Mouse (Mus musculus): Measurements from ENCODE around the gene Tbc1d8. TPM values are rescaled to one million over a fixed set of nuclear protein-coding genes. Genes with fewer than 3 reads are reported as not detected.

Gene Tbc1d8
- total RNA-seq, 4 experiments from 2014 or later = 6.8 to 15.1 (median 11.5) TPM

GRCm38 (mm10) chr1:39393217-39393867 lies 85.2 kb downstream of the Tbc1d8 start:
- DNase-seq = no peak

GRCm38 (mm10) chr1:39392189-39392588 lies 86.4 kb downstream of the Tbc1d8 start:
- peak; percentile 46 for DNase-seq

DNA sequence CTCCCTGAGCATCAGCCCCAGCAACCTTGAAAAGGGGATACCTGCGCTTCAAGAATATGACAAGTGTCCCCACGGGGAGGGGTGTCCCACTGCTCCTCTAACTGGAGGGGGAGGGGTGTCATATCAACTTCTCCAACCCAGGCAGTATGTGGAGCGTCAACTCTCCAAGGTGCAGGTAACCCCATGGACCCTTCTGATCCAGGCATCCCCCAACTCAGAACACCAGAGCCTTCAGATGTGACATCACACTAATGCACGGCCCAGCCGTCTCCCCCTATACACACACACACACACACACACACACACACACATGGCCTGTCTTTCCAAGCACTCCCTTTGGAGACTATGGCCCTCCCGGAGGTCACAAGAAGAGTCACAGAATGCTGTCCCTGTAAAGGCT lies 86.9 kb downstream of the Tbc1d8 start:
- no peak for DNase-seq

DNA sequence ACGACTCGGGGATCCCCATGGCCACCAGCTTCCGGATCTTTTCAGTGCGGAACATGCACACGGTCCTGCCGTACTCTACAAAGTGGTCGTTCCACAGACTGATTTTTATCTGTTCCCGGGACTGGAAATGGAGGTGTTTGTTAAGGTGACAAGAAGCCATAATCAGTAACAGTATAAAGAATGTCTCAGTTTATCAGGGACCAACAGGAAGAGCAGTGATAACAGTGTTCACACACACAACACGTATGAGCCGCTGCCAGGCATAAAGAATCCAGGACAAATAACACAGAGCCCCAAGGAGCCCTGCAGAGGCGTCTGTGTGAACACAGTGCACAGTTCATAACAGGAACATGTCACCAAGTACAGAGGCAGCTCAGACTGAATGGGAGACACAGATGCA lies 89.2 kb downstream of the Tbc1d8 start:
- DNase-seq = no peak

DNA sequence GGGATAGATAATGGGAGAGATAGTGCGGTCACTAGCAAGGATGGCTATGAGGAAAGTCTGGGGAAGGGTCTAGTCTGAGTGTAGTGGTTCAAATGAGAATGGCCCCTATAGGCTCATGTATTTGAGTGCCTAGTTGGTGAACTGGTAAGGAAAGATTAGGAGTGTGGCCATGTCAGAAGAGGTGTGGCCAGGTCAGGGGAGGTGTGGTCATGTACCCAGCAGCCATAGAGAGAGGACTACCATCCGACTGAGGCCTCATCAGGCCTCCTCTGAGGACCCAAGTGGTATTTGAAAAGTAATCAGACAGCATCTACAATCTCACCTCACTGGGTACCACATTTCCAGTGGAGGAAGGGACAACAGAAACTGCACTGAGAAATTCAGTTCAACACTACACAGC lies 90.4 kb downstream of the Tbc1d8 start:
- no peak for DNase-seq

- DNase-seq = no peak
Observed at GRCm38 (mm10) chr1:39387497-39387896, 91.1 kb downstream of the Tbc1d8 start.

GRCm38 (mm10) chr1:39386456-39386855 lies 92.1 kb downstream of the Tbc1d8 start:
- no peak for DNase-seq

DNA sequence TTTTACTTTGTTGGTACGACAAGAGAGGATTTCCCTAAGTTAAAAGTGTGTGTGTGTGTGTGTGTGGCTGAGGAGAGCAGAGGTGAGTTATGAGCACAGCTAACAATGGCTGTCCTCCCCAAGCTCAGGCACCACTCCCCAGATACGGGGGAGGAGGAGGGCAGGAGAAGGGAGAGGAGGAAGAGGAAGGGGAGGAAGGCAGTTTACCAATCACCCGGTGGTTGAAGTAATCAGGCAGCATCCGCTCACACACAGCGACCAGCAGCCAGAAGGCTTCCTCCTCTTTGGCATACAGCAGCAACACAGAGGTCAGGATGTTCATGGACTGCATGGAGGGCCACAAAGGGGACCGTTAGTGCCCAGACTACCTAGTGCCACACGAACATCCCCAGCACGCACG lies 93.6 kb downstream of the Tbc1d8 start:
- DNase-seq = no peak

DNA sequence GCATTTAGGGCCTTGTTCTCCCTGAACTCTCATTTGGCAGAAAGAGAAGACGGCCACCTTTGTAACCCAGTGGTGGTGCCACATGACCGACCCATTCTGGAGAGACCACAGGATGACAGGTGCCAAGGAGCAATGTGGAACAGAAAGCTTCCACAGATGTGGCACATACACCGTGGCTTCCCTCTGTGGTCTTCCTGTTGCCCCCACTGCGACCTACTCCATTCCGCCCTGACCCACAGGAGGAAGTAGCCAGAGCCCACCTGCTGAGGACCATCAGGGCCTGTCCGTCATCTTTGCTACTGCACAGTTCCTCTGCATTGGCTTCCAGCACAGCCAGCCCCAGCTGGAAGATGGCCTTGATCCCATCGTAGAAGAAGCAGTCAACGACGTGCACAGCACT lies 97.5 kb downstream of the Tbc1d8 start:
- DNase-seq = no peak

- no peak for DNase-seq
Observed at GRCm38 (mm10) chr1:39379021-39379420, 99.5 kb downstream of the Tbc1d8 start.

DNA sequence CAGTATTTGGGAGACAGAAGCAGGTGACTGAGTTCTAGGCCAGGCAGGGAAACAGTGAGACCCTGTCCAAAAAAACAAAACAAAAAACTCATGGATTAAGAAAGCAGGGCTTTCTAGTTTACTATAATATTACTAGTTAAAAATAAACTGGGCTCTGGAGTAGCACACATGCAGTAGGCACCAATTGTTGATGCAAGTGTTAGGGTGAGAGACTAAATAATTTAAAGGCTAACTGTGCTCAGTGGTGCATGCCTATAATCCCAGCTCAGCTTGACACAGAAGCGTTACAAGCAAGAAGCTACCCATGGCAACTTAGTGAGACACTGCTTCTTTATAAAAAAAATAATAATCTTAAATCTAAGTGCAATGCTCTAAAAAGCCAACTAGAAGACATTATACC lies 100.0 kb downstream of the Tbc1d8 start:
- no peak for DNase-seq

DNA sequence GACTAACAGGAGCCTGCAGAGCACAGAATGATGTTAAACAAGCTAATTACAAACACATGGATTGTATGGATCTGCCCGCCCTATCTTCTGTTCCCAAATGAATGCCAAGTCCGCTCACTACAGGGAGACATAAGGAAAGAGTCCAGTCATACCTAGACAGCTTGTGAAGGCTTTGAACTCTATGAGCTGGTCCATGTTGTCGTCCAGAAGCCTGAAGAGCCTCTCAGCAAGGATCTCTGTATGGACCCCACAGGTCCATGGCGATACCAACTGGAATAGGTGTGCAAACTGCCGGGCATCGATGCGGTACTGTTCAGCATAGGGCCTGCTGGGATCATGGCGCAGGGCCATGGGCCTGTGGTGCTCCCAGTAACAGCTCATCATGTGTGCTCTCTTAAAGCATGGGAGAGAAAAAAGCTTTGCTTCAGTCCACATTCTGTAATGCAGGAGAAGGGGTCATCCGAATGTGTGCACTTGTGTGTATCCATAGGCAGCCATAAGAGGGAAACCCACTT lies 101.8 kb downstream of the Tbc1d8 start:
- no peak for DNase-seq

- DNase-seq = no peak
Observed at GRCm38 (mm10) chr1:39376121-39376520, 102.4 kb downstream of the Tbc1d8 start.

GRCm38 (mm10) chr1:39374231-39374809 lies 104.2 kb downstream of the Tbc1d8 start:
- DNase-seq = no peak

DNA sequence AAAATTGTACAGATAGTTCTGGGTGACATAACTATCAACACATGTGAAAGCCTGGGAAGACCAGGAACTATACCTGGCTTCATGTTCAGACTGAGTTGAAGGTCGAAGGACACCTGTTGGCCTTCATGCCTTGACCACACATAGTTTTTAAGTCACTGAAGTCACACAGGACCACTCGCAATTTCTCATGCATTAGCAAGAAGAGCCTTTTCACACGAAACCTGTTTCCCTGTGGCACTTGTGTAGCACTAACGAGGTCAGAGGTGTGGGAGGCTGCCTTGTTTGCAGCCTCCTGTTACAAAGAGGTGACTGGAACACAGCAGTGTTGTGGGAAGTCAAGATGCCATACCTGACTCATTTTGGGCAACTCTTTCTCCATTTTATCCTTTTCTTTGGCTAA lies 105.2 kb downstream of the Tbc1d8 start:
- no peak for DNase-seq

- DNase-seq = no peak
Observed at GRCm38 (mm10) chr1:39372220-39372843, 106.2 kb downstream of the Tbc1d8 start.

GRCm38 (mm10) chr1:39370431-39370830 lies 108.1 kb downstream of the Tbc1d8 start:
- DNase-seq = no peak

- DNase-seq = no peak
Observed at GRCm38 (mm10) chr1:39368267-39368841, 110.2 kb downstream of the Tbc1d8 start.

DNA sequence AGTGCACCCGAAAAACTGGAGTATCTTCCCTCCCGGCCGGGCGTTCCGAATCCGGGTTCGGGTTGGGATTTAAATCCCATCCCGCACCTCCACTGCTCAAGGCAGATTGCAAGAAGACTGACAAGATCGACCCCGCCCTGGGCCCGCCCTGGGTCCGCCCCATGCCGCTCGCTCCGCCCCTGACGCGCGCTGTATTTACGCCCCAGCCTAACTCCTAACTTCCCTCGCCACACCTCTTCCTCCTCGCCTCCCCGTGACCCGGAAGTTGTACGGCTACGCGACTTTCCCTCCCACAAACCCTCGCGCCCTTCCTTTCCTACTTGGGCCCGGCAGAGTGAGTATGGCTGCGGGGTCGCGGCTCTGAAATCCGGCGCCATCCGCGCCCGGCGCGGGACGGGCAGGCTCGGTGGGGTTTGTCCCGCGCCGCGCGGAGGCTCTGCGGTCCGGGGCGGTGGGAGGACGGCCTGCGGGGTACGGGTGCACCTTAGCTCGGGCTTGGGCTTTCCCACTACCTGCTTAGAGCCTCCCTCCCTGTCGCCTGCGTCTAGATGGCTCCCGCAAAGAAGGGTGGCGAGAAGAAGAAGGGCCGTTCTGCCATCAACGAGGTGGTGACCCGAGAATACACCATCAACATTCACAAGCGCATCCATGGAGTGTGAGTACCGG lies 110.8 kb downstream of the Tbc1d8 start, which contains the start of gene Rpl31:
Gene Rpl31 (plus strand): TSS at position 242 of the 666 bp plus-strand sequence.
- peak; percentile 98 for DNase-seq

DNA sequence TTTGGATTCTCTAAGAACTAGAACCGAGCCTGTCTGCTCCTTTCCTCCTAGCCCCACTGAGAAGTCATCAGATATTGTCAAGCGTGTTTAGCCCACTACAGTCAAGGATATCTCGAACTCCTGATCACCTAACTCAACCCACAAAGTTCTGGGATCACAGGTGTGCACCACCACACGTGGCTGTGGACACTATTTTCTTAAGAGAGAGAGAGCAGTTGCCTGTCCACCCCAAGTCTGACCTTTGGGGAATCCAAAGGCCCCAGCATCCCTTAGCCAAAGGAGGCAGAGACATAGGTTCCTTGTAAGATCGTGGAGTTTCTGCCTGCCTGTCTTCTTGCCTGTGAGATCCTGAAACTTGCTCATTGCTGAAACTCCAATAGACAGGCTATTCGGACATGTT lies 111.5 kb downstream of the Tbc1d8 start:
- DNase-seq = no peak

DNA sequence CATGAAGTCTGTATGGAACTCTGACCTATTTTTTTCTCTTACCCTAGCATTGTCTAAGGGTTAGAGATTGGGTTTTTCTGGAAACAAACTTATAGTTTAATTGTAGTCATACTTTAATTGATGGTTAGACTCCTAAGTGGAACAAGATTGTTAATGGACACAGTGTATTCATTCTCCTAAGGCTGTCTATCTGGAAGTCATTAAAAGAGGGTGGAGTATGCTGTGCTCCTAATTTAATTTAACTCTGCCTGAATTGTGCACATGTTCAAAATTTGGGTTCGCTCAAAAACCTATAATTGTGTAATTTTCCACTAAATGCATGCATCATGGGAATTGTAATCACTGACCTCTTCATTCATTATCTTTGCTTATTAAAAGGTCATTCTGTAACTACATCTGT lies 113.0 kb downstream of the Tbc1d8 start:
- DNase-seq = no peak

DNA sequence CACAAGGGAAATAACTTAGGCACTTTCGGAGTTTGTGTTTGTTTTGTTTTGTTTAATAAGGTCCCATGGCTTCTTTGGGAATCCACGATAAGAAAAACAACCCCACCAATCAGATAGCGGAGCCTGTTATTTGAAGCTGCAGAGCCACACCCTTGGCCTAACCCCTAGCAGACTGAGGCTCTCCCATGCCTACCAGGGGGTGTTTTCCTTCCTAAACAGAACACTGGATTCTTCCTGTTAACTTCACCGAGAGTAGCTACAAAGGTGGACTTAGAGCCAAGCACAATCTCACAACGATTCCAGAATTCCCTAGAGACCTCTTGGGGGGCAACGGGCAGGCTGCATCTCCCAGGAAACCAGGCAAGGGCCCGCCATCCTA lies 116.1 kb downstream of the Tbc1d8 start:
- no peak for DNase-seq

Measured in adrenal gland, adult 8-10 months (tissue).